Mouse (Mus musculus) forebrain, postnatal 0 days (tissue): ENCODE measurements around the gene Fat3. TPM values are rescaled to one million over a fixed set of nuclear protein-coding genes. Genes with fewer than 3 reads are reported as not detected.

Source experiments
- ATAC-seq: fragments of 200-750 bp; cut with Nextera tagmentation; 2 replicates; pipeline ENCODE4 v1.8.0; 2017; ENCODE audit warnings: mild to moderate bottlenecking, moderate library complexity
- DNase-seq: peaks from one replicate; pipeline ENCODE4 v3.0.0-alpha.2; 2015
- H3K27ac ChIP-seq: fragments of 300-500 bp; sonication (generic); 2 replicates; pipeline ENCODE4 v1.5.1; 2014; ENCODE audit warnings: low read depth, mild to moderate bottlenecking, antibody characterized with exemption, low read length, moderate library complexity, mixed read lengths
- H3K27me3 ChIP-seq: fragments of 300-500 bp; sonication (generic); 2 replicates; pipeline ENCODE4 v1.6.1; 2014; ENCODE audit warnings: mild to moderate bottlenecking, low read length, mixed read lengths; ENCODE audit not compliant: insufficient read depth
- H3K36me3 ChIP-seq: fragments of 300-500 bp; sonication (generic); 2 replicates; pipeline ENCODE4 v1.6.1; 2014; ENCODE audit warnings: mild to moderate bottlenecking, moderate library complexity; ENCODE audit not compliant: insufficient read depth
- H3K4me1 ChIP-seq: fragments of 300-500 bp; sonication (generic); 2 replicates; pipeline ENCODE4 v1.6.1; 2014; ENCODE audit warnings: antibody characterized with exemption; ENCODE audit not compliant: insufficient read depth
- H3K4me2 ChIP-seq: fragments of 300-500 bp; sonication (generic); 2 replicates; pipeline ENCODE4 v1.6.1; 2014; ENCODE audit warnings: low read depth, mild to moderate bottlenecking, moderate library complexity
- H3K4me3 ChIP-seq: fragments of 300-500 bp; sonication (generic); 2 replicates; pipeline ENCODE4 v1.5.1; 2014; ENCODE audit warnings: low read depth, low read length, mixed read lengths
- H3K9ac ChIP-seq: fragments of 300-500 bp; sonication (generic); 2 replicates; pipeline ENCODE4 v1.6.1; 2014; ENCODE audit warnings: mild to moderate bottlenecking
- H3K9me3 ChIP-seq: fragments of 300-500 bp; sonication (generic); 2 replicates; pipeline ENCODE4 v1.6.1; 2016; ENCODE audit warnings: low read length
- CTCF ChIP-seq: sonication (generic); IDR thresholded peaks from 2 replicates; pipeline ENCODE4 v1.5.1; 2016; ENCODE audit warnings: antibody characterized with exemption, control low read depth, low read depth
- WGBS: fragments of 180-500 bp; shearing (Covaris S2); extraction: QIAGEN DNeasy Blood & Tissue Kit; methylation state at CpG from one replicate; pipeline ENCODE4 v1.1.7; 2014; 5-methylcytosine and 5-hydroxymethylcytosine counted together
- polyA plus RNA-seq: library from polyadenylated mRNA; unstranded; fragments of >200 nt; fragmentation: Nextera tagmentation; extraction: Ambion mirVana; gene quantifications from 2 replicates; pipeline ENCODE4 v1.2.1, GENCODE M21; 2015
- total RNA-seq: library from RNA; depleted of rRNA; stranded (reverse); fragments of >200 nt; gene quantifications from 2 replicates; pipeline ENCODE4 v1.2.3, GENCODE M21; 2014

Fat3 gene
- total and polyA plus RNA-seq, 2 experiments from 2014 or later: 5.6 to 50.4 TPM

DNA sequence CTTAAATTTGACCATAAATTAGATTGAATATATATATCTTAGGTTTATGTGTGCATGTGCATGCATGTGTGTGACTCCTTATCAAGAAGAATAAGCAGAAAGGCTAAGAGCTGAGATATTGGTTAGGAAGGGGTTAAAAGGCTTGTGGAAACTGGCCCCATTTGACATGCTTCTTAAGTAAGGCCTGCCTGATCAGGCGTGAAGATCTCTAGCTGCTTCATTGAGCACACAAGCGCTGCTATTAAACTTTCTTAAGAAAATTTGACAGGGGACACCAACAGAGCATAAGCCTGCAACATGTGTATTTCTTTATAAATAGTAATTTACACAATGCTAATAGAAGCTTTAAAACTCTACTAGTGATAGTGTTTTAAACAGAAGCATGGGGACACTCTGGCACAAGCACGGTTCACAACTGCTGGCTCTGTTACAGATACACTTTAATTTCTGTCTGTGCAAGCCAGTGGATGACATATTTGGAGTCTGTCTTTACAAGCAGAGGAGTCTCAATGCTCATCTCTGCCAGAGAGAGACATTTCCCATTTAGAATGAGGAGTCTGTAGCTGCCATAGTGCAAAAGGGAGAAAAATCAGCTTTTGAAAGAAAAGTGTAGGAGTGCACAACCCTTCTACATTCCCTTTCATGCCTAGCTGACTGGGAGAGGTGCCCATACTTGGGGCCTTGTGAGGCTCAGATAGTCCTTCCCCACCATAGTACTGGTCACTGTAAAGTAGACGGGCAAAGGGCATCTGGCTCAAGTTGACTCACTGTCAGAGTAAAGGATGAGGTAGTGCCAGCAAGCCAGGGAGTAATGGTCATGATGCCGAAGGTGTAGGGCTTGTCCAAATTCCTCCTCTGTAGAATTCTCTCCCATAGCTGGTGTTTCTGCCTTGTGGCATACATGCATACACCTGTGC lies 408.8 kb downstream of the Fat3 start:
- no peak overlapping the region for H3K4me3 ChIP-seq
- H3K9ac ChIP-seq: no peak overlapping the region
- no peak overlapping the region for H3K27ac ChIP-seq
- no peaks in the 10 kb centered on the region for H3K9me3 ChIP-seq
- no peak for DNase-seq
- H3K27me3 ChIP-seq: no peaks in the 10 kb centered on the region
- TF ChIP-seq CTCF: no peak
- no peak for ATAC-seq
- H3K4me2 ChIP-seq: no peak overlapping the region
- H3K4me1 ChIP-seq: no peaks in the 10 kb centered on the region
- H3K36me3 ChIP-seq: no peaks in the 10 kb centered on the region
- WGBS: 21% methylated on average over 5 of the region's 5 CpGs

DNA sequence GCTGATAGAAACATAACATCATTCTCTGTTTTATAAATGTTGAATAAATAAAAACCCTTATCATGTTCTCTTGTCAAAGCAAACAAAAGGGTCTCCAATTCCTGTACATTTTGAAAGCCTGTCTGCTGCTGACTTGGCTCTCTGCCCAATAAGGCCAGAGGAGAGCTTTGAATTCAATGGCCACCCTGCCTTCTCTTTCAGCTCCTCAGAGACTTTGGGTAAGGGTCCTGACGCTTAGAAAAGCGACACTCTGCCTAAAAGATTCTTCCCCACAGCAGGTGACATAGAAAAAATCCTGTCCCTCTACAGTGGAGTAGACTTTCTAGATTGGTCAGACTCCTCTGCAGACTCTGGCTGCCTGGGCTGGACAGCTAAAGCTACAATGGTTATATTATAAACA lies 421.8 kb downstream of the Fat3 start:
- peaks cover 5% of the 10 kb centered on the region; the same call in 1 of the 2 replicates for H3K4me1 ChIP-seq
- DNase-seq: no peak
- 9% methylated on average over 2 of the region's 2 CpGs for WGBS
- ATAC-seq: no peak
- H3K36me3 ChIP-seq: no peaks in the 10 kb centered on the region
- H3K27ac ChIP-seq: no peak overlapping the region
- H3K9ac ChIP-seq: no peak overlapping the region
- no peak overlapping the region for H3K4me2 ChIP-seq
- H3K9me3 ChIP-seq: no peaks in the 10 kb centered on the region
- H3K27me3 ChIP-seq: no peaks in the 10 kb centered on the region
- TF ChIP-seq CTCF: no peak
- H3K4me3 ChIP-seq: no peak overlapping the region

DNA sequence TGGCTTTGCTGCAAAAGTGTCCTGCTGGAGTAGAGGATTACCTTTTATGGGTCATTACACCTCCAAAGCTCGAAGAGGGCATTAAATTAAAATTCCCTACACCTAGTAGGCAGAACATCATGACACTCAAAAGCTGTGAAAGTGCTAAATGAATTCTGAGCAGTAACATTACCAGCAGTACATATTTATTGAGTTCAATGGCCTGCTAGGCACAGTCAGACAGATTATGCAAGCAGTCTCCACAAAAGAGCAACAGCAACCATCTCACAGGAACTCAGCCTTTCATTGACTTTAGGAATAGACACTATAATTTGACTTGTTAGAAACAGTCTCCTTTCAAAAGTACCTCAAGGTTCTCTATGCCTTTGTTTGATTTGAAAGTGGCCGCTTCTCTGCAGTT lies 426.4 kb downstream of the Fat3 start:
- H3K27me3 ChIP-seq: no peaks in the 10 kb centered on the region
- WGBS: 14% methylated on average over 2 of the region's 2 CpGs
- H3K4me1 ChIP-seq: peaks cover 5% of the 10 kb centered on the region; the same call in 1 of the 2 replicates
- ATAC-seq (no peak), DNase-seq (no peak)
- H3K4me2 ChIP-seq: no peak overlapping the region
- no peak overlapping the region for H3K4me3 ChIP-seq
- no peak overlapping the region for H3K9ac ChIP-seq
- H3K27ac ChIP-seq: no peak overlapping the region
- H3K9me3 ChIP-seq: no peaks in the 10 kb centered on the region
- H3K36me3 ChIP-seq: no peaks in the 10 kb centered on the region
- no peak for TF ChIP-seq CTCF

DNA sequence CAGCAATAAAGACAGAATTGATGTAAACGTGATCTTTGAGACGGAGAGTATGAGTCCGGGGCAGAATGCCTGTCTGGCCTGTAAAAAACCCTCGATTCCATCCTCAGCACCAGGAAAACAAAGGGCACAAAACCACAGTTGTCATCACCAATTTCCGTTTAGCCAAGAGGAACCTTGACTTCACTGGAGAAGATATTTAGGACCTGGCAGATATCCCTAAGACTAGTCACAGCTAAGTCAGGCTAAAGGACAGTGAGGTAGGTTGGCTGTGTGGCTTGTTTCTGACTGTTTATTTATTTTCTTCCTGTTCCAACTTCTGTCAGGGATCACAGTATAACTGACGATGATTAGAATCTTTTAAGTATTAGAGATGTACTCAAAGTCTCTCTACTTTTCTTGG lies 427.0 kb downstream of the Fat3 start:
- Histone ChIP-seq H3K4me3 (no peak overlapping the region), H3K4me1 (peaks cover 5% of the 10 kb centered on the region; the same call in 1 of the 2 replicates), H3K9me3 (no peaks in the 10 kb centered on the region), H3K36me3 (no peaks in the 10 kb centered on the region), H3K27me3 (no peaks in the 10 kb centered on the region), H3K9ac (no peak overlapping the region), H3K27ac (no peak overlapping the region), H3K4me2 (no peak overlapping the region)
- TF ChIP-seq CTCF: no peak
- ATAC-seq (no peak), DNase-seq (no peak)
- 37% methylated on average over 6 of the region's 6 CpGs for whole genome bisulfite sequencing

DNA sequence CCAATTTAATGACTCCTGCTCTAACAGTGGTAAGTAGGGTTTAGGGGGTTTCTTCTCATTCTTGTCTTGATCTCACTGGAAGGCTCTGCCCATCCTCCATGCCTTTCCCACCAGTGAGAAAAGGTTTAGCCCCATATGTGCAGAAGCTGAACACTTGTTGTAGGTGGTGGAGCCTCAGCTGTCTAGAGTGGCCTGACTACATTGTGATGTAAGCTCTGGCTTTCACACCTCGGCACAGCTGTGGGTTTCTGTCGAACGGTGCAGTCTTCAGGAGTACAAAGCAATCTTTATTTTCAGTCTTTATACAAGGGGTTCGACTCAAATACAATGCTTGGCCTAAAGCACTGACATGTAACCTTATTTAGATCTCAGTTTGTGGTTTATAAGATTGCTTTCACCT lies 437.6 kb downstream of the Fat3 start:
- H3K4me1 ChIP-seq: no peaks in the 10 kb centered on the region
- no peak overlapping the region for H3K9ac ChIP-seq
- H3K4me2 ChIP-seq: no peak overlapping the region
- ATAC-seq: no peak
- no peak overlapping the region for H3K4me3 ChIP-seq
- H3K36me3 ChIP-seq: no peaks in the 10 kb centered on the region
- H3K9me3 ChIP-seq: no peaks in the 10 kb centered on the region
- no peak overlapping the region for H3K27ac ChIP-seq
- 45% methylated on average over 4 of the region's 4 CpGs for WGBS
- no peak for TF ChIP-seq CTCF
- H3K27me3 ChIP-seq: no peaks in the 10 kb centered on the region
- DNase-seq: no peak

DNA sequence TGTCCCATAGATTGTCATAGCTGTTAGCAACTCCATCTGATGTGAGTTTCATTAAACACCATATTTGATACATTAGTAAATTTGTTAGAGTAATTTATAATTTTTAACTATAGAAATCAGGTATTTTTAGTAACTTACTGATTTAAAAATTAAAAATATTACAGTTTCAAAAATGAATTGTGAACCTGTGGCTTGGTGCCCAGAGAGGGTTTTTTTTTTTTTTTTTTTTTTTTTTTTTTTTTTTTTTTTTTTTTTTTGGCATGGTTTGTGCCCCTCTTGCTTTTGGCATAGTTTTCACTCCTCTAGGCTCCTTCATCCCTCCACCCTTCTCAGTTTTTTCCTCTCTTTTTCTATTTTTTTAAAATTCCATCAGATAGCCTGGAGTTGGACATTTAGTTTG lies 438.6 kb downstream of the Fat3 start:
- no peaks in the 10 kb centered on the region for H3K27me3 ChIP-seq
- H3K4me2 ChIP-seq: no peak overlapping the region
- no peaks in the 10 kb centered on the region for H3K9me3 ChIP-seq
- H3K4me1 ChIP-seq: no peaks in the 10 kb centered on the region
- no peak overlapping the region for H3K4me3 ChIP-seq
- H3K27ac ChIP-seq: no peak overlapping the region
- no peak for TF ChIP-seq CTCF
- no peak overlapping the region for H3K9ac ChIP-seq
- ATAC-seq: no peak
- DNase-seq: no peak
- H3K36me3 ChIP-seq: no peaks in the 10 kb centered on the region

DNA sequence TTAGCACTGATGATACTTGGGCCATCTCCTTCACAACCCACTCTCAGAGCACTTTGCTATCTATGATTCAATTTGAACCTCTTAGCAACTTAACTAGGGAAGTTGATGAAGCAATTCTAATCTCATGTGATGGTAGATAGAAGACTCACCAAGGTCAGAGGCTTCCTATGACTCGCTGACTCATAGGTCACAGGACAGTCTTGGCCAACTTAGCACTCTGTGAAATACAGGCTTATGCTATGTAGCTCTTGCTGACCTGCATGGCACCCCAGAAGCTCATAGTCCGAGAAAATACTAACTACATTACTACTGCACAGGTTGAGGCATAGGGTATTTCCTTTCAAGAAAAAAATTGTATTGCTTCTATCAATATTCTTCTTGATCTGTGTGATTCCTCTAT lies 454.4 kb downstream of the Fat3 start:
- no peaks in the 10 kb centered on the region for H3K9me3 ChIP-seq
- WGBS: 92% methylated on average over 2 of the region's 2 CpGs
- no peak overlapping the region for H3K4me3 ChIP-seq
- no peak for TF ChIP-seq CTCF
- no peak overlapping the region for H3K27ac ChIP-seq
- H3K4me1 ChIP-seq: no peaks in the 10 kb centered on the region
- no peak overlapping the region for H3K9ac ChIP-seq
- ATAC-seq (no peak), DNase-seq (no peak)
- H3K36me3 ChIP-seq: no peaks in the 10 kb centered on the region
- no peaks in the 10 kb centered on the region for H3K27me3 ChIP-seq
- H3K4me2 ChIP-seq: no peak overlapping the region
